Mouse (Mus musculus): ENCODE results near the gene St8sia1.
A peak's percentile ranks its signal among the peaks of the same experiment; 100 is the strongest.
"Not testable (repeated sequence)": the region's sequence is repeated elsewhere in the genome, so short reads cannot be mapped to it uniquely, and the experiment has no call there.

Gene St8sia1

GRCm38 (mm10) chr6:142964076-142964530 lies at the start of gene St8sia1:
Gene St8sia1, minus strand, starts transcription at chr6:142964452.
- DNase-seq (ENCODE audit: low spot score in 2 of 2), result no peak

DNA sequence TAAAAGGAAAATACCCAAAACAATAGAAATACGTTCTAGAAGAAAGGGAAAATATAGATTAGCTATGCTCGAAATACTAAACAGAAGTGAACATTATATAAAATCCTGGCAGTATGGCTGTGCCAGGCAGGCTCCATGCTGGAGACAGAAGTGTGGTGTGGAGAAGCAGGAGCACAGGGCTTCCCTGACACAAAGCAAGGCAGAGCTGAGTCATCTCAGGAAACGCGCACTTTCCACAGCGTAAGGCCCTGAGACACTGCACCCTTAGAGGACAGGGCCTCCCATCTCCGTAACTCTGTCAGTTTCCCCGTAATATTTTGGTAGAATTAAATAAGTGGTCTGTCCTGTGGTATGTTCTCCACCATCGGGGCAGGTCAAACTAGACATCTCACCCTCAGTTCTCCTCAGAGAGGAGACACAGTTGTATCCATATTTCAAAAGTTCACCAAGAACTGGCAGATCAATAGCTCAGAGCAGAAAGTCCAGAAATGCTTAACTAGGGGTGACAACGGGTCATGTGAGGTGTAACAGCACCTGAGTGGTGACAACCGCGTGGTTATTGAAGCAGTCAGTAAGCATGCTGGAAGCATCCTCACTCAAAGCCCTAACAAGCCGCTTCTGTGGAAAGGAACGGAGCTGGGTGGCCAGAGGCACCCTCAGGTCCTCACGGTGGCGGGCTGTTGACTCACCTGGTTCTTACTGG lies 48.4 kb upstream of the St8sia1 start:
- peak in 1 of 2 experiments; percentile 45 for DNase-seq (ENCODE audit: low spot score in 2 of 2)

DNA sequence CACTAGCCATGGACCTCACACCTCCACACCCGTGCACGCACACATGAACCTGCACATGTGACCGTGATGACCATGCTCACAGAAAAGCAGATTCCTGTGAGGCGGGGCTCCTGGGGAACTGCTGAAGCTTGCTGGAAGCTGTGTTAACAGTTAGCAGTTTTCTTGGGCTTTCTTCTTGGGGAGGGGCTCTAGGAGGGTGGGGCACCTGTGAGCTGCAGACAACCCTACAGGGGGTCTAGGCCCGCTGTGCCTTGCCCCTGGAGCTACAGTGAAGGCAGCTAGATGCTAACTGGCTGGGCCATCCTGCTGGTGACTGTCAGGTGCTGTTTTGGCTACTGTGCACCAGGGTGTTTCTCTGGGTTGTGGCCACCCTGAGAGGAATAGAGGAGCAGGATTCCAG lies 44.6 kb upstream of the St8sia1 start:
- no peak for DNase-seq (ENCODE audit: low spot score in 2 of 2)

GRCm38 (mm10) chr6:143005209-143005608 lies 41.0 kb upstream of the St8sia1 start:
- DNase-seq (ENCODE audit: low spot score in 2 of 2), result peak in 1 of 2 experiments; percentile 52

- peak in 1 of 2 experiments; percentile 42 for DNase-seq (ENCODE audit: low spot score in 2 of 2)
These were observed 40.5 kb upstream of the St8sia1 start for GRCm38 (mm10) chr6:143004801-143005200.

DNA sequence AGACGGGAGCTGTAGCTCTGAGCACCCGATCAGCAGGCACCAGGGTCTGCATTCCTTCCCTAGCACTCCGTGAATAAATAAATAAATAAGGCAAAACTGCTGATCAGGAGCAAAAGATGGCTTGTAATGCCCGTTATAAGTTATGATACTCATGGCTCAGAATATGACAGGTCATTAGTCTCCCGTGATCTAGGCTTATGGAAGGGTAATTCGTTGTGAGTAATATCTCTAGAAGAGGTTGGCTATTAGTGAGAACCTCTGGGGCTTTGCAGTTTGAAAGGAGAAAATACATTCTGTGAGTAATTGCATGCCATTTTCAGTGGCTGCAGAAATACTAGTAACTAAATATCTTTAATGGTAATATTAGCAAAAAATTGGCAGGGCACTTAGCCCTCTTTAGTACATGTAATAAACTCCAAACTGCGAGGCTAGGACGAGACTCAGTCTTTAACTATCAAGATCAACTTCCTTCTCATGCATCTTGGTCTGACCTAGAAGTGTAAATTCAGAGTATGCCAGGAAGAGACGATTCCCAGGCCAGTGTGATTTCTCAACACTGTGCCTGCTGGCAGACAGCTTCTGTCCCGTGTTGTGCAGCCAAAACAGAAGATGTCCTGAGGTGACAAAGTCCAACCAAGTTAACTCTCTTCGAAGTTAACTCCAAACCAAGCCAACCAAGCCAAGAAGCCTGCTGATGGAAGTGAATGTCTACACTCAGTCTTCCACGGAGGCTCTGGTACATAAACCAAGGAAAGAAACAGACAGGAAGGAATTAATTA lies 34.2 kb upstream of the St8sia1 start:
- peak in 1 of 2 experiments; percentile 20 for DNase-seq (ENCODE audit: low spot score in 2 of 2)

DNA sequence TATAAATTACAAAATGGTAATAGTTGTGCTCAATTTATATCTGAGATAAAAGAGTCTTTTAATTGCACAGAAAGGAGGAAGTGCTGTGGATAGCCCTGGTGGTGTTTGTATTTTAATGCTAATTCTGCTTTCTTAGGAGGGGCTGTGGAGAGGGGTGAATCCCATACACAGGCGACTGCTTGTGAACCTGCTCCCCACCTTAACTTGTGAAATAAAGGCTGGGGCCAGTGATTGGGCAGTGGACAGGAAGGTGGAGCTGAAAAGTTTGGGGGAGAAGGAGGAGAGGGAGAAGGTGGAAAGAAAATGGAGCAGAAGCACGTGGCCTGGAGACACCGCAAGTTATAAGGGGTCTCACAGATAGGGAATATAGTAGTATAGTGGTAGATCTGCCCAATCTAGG lies 32.6 kb upstream of the St8sia1 start:
- DNase-seq (ENCODE audit: low spot score in 2 of 2), result peak in 1 of 2 experiments; percentile 13

- DNase-seq (ENCODE audit: low spot score in 2 of 2), result peak in 1 of 2 experiments; percentile 59
These were observed 31.3 kb upstream of the St8sia1 start for GRCm38 (mm10) chr6:142995567-142995966.

DNA sequence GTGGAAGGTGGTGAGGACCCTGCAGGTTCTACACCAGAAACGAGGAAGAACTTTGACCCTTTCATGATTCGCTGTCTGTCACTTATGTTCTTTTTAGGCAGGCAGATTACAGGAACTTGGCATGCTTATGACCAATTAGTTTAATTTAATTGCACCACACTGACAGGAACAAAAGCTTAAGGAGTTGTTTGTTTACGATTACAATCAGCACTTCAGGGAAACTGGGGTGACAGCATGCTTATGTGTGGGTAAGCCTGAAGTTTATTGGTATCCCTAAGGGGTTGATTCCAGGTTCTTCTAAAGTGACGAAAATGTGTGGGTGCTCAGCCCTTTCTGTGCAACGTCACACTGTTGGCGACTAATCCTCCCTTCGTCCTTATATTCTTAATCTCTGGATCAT lies 30.6 kb upstream of the St8sia1 start:
- peak in 1 of 2 experiments; percentile 12 for DNase-seq (ENCODE audit: low spot score in 2 of 2)

GRCm38 (mm10) chr6:142993705-142994698 lies 29.8 kb upstream of the St8sia1 start:
- DNase-seq (ENCODE audit: low spot score in 2 of 2), result peak in 1 of 2 experiments; percentile 38

DNA sequence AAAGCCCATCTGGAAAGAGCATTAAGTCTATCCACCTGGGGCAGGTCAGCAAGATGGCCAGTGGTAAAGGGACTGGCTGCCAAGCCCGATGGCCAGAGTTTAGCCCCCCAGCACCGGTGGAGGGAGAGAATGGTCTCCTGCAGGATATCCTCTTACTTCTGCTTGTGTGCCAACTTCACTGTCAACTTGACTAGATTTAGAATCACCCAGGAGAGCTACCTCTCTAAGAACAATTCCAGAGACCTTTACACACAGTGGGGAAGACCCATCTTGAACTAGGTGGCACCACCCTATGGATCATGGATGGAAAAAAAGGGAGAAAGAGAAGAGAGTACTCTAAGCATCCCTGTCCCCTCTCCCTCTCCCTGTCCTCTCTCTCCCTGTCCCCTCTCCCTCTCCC lies 28.7 kb upstream of the St8sia1 start:
- peak in 1 of 2 experiments; percentile 41 for DNase-seq (ENCODE audit: low spot score in 2 of 2)

- DNase-seq (ENCODE audit: low spot score in 2 of 2), result peak; percentile 9 to 52
These were observed 27.8 kb upstream of the St8sia1 start for GRCm38 (mm10) chr6:142992099-142992498.

GRCm38 (mm10) chr6:142991391-142992059 lies 27.3 kb upstream of the St8sia1 start:
- peak in 1 of 2 experiments; percentile 8 for DNase-seq (ENCODE audit: low spot score in 2 of 2)

DNA sequence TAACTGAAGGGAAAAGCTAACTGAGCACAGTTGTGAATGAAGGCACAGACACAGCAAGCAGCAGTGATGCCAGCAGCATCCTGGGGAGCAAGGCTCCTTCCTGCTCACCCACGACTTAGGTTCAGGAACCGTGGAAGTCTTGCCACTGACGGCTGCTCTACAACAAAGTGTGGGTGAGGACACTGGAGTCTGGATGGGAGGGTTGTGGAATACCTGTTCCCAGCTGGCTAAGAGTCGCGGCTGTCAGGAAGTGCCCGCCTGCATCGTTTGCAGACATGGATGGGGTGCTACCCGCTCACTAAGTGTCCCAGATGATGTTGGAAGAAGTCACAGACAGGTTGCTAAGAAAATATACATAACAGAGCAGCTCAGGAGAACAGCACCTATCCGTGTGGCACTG lies 26.3 kb upstream of the St8sia1 start:
- no peak for DNase-seq (ENCODE audit: low spot score in 2 of 2)

- no peak for DNase-seq (ENCODE audit: low spot score in 2 of 2)
These were observed 25.2 kb upstream of the St8sia1 start for GRCm38 (mm10) chr6:142989495-142989894.

DNA sequence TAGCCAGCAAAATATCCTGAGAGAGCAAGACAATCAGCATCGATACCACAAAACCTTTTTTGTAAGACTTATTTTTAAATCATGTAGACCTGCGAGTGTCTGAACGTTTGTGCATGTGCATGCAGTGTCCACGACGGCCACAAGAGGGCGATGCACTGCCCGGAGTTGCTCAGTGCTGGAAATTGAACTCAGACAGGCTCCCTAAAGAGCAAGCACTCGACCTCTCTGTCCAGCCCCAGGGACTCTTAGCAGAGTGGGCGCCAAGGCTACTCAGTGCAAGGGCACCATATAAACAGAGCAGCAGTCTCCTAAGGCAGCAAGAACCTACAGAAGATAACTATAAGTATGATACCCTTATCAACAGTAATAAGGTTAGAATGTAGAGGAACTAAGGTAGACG lies 24.5 kb upstream of the St8sia1 start:
- peak in 1 of 2 experiments; percentile 72 for DNase-seq (ENCODE audit: low spot score in 2 of 2)

DNA sequence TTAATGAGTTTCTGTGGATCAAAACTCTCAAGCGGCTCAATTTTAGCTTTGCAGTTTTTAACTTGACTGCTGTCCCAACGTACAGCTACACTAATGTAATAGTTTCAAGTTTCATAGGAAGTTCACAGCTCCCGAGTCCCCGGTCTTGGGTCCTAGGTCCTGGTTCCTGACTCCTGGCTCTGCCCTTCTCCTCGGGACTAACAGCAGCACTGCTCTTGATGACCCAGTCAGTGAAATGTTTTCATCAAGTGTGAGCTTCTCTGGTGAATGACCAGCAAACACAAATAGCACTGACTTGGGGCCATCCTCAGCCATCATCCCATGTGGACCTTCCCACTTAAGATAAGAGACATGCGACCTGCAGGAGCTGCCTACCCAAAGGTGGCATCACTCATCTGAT lies 24.0 kb upstream of the St8sia1 start:
- no peak for DNase-seq (ENCODE audit: low spot score in 2 of 2)

DNA sequence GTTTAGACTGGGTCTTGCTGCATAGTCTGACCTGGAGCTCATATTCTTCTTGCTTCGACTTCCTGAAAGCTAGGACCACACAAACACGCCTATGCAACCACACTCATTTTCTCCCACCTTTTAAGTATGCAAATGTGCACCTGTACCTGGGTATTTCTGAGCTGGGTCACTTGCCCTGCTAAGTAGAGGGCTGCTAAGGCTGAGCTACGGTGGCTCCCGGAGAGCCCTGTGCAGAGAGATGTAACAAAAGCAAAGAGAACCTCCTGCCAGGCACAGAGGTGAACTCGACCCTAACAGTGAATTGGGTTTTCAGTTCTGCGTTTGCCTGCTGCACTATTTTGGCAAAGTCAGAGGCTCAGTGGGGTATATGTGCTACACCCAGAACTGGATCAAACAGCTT lies 23.4 kb upstream of the St8sia1 start:
- no peak for DNase-seq (ENCODE audit: low spot score in 2 of 2)

GRCm38 (mm10) chr6:142986706-142987105 lies 22.5 kb upstream of the St8sia1 start:
- DNase-seq (ENCODE audit: low spot score in 2 of 2), result not testable (repeated sequence)

DNA sequence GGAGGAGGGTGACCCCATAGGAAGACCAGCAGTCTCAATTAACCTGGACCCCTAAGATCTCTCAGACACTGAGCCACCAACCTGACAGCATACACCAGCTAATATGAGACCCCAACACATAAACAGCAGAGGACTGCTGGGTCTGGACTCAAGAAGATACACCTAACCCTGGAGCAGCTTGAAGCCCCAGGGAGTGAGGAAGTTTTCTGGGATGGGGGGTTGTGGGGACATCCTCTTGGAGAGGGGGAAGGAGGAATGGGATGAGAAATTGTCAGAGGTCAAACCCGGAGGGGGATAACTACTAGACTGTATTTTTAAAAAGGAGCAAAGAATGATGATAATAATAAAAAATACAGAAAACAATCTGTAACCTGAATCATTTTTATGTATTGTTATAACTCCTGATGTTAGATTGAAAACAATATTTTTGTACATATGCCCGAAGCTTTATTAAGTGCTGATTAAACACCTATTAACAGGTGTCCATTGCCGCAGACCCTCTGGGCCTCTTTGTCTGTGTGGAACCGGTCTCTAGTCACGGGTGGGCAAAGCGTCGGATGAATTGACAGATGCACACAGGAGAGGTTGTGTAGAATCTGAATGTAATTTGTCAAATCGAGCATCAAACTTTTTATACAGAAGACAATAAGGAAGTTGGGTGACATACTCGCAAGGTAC lies 21.4 kb upstream of the St8sia1 start:
- not testable (repeated sequence) for DNase-seq (ENCODE audit: low spot score in 2 of 2)

Data from urinary bladder, postnatal 4 days (tissue).